Mouse (Mus musculus): ENCODE results near the gene Scg3.
"Not testable (repeated sequence)": the region's sequence is repeated elsewhere in the genome, so short reads cannot be mapped to it uniquely, and the experiment has no call there.

Scg3 gene

DNA sequence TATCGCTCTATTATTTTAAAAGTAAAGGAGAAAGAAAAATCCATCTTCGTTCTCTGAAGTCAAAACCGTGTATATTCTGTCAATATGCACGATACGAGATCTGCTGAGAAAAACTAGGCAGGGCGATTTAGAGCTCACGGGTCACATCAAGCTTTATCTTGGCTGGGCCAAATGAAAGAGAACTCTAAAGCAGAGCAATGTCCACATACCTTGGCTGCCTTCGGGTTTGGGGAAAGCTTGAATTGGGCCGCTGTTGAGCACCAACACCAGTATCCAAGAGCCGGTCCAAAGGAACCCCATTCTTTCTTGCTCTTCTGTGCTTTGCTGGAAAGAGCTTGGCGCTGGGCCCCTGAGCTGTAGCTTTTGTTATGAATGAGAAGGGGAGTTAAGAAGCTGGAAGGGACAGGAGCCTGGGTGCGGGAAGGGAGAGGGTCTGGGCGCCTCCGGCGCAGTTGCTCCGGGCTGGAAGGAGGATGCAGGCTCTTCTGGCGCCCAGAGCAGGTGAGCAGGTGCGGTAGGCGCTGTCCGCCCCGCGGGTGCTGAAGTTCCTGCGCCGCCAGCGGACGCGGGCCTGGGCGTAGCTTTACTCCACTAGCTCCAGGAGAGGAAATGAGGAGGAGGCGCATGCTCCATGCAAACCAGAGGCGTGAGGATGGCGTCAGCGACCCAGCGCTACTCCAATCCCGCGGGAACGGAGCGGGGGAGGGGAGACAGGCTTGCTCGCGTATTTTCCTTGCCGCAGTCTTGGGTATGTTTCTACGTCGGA, at the start of gene Scg3:
Scg3 (minus strand) TSS at position 631 of the 766 bp plus-strand sequence.
- DNase-seq = peak; percentile 96

DNA sequence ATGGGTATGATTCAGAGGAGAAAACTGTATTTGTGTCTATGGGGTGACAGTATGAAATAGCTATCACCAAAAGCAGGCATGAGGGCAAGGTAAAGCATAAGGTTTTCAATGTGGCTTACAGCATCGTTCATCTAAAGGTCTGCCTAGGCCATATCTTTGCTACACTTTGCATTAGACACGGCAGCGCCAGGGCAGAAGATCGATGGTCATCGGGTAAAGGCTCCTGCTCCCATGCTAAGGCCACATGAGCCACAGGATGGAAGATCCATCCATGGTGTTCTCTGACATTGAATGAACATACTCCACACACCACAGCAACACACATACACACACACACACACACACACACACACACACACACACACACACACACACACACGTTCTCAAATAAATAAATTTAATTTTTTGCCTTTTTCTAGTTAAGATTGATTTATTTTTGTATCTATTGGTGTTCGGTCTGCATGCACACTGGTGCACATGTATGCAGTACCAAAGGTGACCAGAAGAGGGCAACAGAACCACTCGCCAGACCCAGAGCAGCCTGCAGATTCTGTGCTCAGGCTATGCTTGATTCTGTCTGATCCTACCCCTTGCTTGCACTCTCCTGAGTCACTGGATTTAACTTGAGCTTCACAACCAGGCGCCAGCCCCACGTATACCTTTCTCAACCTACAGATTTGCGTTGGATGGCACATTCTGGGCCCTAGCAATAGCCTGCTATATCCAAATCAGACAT, 36.3 kb upstream of the Scg3 start:
- DNase-seq = peak; percentile 40

DNA sequence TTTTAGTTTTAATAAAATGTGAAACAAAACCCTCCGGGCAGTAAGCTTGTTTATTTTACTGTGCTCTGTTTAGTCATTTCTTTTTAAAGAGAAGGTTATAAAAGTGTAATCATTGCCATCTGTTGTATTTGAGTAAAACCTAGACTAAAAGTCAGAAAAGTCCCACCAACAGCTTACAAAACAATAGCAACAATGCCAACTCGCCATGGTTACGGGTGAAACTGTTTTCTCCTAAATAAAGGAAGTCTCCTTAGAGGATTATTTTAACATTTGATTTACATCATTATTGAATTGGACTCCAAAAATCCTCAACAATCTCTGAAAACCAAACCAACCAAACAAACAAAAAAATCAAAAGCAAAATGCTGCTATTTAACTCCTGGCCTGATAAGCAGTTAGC, 35.6 kb upstream of the Scg3 start:
- no peak for DNase-seq

DNA sequence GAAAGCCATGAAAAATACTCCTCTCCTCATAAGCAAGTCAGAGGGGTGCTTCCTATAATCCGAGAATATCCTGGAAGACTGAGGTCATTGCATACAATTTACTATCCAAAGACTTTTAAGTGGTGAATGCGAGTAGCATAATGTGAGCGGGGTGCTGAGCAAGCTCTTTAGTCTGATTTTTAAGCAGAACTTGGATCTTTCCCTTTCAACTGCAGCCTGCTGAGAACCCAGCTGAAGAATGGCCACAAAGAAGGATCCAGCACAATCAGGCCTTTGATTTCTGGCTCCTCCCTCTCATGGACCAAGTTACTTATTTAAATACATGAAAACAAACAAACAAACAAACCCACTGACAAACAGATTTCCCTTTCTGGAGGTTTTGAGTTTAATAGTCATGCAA, 916 bp upstream of the Scg3 start:
- DNase-seq = peak; percentile 32

DNA sequence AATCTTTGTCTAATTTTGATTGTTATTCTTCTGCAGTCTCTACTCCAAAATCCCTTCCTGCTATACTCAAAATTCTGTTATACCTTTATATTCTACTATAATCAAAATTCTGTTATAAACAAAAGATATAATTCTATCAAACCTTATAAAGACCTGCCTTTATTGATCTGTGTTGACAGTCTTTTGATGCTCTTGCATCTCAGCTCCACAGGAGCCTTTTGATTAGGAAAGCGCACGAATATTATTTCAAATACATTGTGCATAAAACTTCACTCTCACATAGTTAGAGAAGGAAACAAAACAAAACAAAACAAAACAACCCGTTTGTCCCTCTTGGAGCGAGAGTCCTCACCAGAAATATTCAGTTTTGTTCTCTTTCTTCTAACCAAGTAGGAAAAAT, 436 bp upstream of the Scg3 start:
- no peak for DNase-seq

DNA sequence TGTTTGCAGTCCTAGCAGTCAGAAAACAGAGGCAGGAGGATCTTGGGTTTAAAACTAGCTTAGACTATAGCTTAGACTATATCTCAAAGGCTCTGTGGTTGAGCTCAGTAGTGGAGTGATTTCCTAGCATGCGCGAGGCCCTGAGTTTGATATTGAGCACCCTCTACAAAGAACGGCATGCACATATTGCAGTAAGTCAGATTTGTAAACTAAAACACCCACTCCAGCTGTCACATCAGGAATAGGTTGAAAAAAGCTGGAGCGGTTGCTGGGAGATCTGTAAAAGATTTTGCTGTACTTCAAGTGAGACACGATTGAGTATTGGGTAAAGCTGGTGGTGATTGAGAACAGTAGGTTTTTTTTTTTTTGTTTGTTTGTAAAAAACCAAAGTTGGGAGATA, 3.2 kb downstream of the Scg3 start:
- DNase-seq = no peak

DNA sequence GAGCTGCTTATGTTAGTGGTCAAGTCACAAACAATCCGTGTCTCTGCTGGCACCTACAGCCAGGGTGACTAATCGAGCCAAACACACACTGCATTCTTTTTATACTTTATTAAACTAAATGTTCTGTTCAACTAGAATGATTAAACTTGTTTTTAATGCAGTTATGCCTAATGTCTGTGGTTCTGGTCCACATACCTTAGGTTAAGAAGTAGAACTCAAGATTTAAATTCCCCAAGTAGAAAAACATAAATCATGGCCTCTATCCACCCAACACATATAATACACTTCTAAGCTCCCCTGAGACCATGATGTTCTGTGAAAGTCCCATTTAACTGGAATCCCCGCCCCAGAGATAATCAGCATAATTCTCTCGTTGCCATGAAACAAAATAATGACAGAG, 4.2 kb downstream of the Scg3 start:
- DNase-seq = no peak

DNA sequence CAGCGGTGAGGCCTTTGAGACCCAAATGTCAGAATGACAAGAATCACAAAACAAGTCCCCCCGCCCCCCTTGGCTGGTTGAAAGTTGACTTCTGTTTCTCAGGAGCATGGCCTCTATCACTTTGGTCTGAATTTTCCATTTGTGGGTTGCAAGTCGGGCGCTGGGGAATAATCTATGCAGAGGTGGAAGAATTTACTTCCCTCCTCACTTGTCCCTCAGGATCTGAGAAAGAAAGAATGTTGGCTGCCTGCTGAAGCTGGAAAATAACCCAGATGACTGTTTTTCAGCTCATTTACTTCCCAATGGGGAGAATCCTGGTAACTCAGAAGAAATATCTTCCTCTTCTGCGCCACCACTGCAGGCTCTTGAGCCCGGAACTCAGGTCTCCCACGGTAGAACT, 5.5 kb downstream of the Scg3 start:
- no peak for DNase-seq

DNA sequence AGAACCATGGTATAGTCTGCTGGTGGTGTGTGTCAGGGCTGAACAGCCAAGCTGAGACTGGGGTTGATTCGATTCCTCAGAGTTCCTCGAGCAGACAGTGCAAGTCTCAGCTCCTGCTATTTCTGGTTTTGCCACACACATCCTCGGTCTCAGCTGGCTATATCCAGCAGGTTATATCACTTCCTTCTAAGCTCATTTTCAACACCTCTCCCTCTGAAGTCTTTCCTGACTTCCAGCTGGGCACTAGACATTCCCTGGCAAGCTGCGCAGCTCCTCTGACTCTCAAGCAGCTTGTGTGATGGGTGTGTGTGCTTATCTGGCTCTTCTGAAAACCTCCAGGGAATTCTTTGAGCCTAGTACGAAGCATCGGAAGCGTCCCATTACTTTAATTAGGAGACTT, 7.6 kb downstream of the Scg3 start:
- DNase-seq = no peak

DNA sequence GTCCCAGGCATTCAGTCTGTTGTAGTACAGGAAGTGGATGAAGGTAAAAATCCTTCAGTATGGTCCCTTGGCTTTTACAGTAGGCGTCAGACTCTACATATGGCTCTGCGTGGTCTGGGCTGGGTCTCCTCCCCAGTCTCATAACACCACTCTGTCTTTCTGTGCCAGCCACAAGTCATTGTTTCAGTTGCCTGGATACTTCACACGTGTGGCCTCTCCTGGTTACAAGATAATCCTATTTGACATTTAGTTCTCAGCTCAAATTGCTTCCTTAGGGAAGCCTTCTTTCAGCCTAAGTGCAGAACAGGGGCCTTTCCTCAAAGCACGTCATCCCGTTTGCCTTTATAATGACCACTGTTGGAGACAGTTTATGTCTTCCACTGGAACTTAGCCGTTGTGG, 11.1 kb downstream of the Scg3 start:
- DNase-seq = no peak

DNA sequence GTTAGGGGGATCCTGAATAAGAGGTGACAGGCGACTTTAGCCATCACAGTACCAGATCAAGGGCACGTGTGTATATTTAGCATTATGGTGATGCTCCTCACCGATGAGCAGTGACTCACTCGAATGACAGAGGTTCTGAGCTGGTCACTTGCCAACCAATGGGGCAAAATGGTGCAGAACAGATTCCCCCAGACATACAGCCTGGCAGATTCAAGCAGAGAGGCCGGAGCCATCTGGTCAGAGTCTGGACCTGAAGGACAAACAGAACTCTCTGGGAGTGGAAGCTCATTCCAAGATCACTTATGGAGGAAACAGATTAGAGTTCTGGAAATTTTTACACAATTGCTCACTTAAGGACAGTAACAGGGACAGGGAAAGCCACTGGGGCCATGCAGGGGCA, 17.2 kb downstream of the Scg3 start:
- peak; percentile 80 for DNase-seq

DNA sequence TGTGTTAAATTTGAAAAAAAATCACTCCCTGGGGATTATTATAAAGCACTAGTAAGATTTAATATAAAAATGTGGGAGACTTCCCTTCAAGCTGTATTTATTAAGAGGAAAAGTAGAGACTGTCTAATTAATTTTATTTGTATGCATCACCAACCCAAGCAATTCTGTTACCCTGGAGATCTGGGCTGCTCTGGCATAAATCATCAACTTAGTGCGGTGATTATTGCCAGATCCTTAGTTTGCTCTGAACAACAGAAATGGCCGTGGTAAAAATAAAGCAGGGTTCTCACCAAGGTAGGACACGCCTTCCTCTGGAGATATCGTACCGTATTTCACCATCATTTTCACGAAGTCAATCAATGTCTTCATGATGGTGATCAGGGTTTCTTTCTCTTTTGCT, 18.5 kb downstream of the Scg3 start:
- DNase-seq = no peak

DNA sequence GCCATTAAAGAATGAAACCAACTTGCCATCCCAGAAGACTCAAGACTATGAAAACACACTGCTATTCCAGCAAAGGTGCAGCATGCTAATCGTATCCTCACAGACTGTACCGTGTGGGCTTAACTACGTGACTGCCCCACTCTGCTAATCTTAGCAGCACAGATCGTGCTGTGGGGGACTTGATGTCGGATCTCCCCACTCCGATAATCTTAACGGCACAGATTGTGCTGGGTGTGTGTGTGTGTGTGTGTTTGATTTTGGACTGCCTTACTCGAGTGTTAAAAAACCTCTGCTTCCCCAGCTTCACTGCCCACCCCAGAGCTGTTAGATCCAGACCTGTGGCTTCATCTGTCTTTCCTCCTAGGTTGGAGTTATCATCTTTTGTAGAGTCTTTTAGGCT, 22.9 kb downstream of the Scg3 start:
- DNase-seq = no peak

DNA sequence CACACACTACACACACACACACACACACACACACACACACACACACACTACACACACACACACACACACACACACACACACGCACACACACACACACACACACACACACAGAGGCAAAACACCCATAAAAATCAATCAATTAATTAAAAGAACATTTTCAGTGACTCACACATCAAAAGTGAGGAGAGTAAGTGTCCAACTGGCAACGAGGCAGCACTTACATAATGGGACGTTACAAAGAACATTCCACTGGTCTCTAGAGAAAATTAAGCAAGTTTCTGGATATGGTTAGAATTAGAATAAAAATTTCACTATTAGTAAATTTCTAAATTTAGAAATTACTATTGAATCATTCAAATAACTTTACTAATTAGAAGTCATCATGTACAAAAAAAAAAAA, 27.4 kb downstream of the Scg3 start:
- DNase-seq = not testable (repeated sequence)

DNA sequence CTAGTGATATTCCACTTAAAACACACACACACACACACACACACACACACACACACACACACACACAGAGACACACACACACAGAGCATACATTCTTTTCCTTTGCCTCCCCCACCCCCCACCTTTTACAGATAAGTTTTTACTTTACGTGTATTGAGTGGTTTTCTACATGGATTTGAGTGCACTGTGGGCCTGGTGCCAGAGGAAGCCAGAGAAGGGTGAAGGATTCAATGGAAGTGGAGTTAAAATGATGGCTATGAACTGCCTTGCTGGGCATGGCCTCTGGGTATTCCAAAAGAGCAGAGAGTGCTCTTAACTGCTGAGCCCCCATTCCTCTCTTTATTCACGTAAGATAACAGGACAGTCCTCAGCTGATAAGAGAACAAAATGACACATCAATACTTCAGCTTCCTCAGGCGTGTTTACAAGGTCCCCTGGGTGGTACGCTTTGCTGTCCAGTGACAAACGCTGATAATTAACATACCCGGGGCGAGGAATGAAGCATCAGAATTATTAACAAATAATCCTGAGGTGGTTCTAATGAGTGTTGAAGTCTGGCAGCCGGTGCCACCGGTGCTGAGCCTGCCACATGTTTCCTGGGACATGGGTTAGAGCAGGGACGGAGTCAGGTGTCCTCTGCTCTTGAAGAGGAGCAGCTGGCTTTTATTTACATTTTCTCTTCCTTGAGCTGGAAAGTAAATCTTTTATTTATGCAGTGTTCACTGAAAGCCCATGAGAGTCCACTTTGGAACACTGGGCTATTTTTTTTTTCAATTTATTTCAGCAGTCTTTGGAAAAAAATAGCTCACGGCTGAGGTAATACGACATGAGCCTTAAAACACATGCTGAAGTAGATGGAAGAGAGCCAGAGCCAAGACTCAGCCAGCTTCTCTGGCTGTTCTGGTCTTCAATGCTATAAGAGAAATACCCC, 29.6 kb downstream of the Scg3 start:
- no peak for DNase-seq

DNA sequence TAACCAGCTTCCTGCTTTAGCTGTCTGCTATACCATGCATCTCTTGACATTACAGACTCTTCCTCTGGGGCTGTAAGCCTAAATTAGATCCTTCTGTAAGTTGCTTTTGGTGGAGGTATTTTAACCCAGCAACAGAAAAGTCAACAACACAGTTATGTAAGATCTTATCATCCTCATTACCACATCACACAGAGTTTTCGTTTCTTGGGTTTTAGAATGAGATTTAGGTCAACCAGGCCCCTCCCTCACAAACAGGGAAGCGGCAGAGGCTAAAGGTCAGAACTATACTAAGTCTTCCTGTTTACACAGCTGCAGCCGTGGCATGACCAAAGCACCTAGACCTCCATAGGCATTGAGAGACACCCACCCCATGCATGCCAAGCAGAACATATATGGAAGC, 38.5 kb downstream of the Scg3 start:
- no peak for DNase-seq

DNA sequence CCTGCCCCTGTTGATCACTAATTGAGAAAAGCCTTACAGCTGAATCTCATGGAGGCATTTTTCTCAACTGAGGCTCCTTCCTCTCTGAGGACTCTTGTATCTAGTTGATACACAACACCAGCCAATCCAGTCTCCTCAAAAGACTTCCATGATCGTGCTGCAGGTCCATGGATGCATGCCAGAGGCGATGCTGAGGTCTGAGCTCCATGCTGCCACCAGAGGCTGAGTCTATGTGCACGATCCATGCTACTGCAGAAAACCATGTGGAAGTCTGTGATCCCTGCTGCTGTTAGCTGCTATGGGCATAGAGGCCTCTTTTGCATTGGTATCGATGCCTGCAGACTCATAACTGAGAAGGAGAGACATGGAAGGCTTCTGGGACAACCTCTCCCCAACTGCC, 49.6 kb downstream of the Scg3 start:
- no peak for DNase-seq

DNA sequence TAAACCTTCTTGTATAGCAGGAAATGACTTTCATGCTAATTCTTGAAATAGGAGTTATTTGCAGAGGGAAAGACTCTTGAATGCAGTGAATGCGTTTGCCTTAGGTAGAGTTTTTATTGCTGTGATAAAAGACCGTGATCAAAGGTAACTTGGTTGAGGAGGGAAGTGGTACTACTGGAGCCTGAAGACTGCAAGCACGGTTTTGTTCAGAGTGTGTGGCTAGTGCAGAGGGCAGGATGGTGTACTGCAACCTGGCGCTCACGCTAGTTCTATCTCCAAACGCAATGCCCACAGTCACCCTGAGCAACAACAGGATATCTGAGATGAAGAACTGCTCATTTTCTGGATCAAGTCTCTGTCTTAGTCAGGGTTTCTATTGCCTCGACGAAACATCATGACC, 50.3 kb downstream of the Scg3 start:
- no peak for DNase-seq

DNA sequence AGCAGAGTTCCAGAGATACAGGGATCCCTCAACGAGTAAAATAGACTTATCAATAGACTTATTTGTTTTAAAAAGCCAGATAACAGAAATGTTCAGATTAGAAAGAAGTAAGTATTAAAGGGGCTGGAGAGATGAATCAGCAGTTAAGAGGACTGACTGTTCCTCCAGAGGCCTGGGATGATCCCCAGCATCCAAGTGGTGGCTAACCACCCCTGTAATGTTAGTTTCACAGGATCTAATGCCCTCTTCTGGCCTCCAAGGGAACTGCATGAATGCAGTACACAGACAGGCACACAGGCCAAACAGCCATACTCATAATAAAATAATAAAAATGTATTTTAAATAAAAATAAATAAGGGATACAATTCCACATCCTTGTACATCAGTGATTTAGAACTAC, 51.0 kb downstream of the Scg3 start:
- DNase-seq = no peak

DNA sequence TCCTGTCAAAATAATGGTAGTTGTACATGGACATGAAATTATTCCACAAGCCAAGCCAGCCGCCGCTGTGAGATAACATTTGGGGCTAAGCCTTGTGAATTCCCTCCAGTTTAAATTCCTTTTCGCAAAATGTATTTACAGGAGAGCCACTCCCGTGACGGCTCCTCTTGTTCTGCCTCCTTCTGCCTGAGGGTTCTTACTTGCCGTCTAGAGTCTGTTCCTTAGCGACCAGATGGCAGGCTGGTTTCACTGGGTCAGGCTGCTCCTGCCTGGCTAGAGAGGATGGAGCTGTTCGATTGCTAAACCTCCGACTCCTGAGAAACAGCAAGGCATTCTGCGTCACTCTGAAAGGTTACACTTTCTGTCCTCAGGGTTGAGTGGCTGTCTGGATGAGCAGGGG, 51.7 kb downstream of the Scg3 start:
- peak; percentile 46 for DNase-seq

DNA sequence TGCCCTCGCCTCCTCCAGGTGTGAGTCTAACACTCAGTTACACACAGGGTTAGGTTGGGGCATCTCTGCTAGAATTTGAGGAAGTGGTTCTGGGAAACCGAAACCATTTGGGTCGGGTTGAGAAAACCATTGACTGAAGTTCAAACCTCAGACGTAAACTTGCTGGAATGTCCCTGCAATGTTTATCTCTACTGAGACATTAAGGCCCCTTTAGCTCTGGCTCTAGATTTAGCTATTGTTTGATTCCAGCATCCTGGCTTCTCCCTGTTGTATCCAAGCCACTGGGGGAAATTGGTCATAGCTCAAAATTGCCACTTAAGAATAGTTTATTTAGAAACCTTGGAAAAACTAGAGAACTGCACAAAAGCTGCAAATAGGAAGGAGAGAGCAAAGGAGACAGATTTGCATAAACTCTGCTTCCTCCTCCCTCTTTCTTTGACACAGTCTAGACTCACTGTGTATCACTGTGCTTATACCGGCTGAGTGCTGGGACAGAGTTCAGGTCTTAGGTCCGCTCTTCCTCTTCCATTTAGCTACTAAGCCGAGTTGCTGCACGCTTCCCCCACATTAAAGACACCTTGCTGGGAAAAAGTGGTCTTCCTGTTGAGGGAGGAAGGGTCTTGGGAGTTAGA, 52.9 kb downstream of the Scg3 start:
- no peak for DNase-seq

DNA sequence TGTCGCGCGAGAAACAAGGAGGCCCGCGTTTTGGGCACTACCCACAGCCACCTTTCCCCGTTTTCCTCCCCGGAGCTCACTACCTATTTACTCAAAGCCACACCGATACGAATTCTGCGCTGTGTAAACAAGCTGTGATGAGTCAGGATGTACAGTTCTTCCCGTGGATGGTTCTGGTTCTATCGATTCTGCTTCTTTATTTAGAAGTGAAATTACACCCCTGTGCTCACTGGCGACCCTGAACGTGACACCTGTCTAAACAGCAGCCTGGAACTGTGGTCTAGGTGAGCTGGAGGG, 57.6 kb downstream of the Scg3 start:
- DNase-seq = no peak

DNA sequence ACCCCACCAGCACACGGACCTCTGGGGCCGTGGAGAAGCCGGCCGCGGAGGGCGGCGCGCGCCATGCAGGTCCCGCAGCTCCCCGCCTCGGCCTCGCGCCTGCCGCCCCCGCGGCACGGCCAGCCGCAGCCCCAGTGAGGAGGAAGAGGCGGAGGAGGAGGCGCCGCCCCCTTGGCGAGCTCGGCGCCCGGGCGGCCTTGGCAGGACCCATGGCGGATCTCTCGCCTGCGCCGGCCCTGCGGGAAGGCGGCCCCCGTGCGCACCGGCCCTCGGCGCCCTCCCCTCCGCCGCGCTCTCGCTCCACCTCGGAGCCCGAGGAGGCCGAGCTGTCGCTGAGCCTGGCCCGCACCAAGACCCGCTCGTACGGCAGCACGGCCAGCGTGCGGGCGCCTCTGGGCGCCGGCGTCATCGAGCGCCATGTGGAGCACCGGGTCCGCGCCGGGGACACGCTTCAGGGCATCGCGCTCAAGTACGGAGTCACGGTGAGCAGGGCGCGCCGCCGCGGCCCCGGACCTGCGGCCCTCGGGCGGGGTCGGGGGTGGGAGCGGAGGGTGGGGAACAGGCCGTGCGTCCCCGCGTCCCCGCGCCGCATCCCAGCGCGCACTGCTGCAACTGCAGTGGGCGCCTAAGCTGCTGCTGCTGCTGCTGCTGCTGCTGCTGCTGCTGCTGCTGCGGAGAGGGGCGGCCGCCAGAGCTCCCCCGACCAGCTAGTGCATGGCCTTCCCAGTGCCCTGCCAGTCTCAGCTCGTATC, 58.1 kb downstream of the Scg3 start, which contains the start of gene Lysmd2:
Lysmd2 (plus strand) TSS at position 186 of the 752 bp plus-strand sequence.
- peak; percentile 88 for DNase-seq
